Mouse (Mus musculus): ENCODE measurements around the gene Pcbd1. TPM values are rescaled to one million over a fixed set of nuclear protein-coding genes. Genes with fewer than 3 reads are reported as not detected.
A peak's percentile ranks its signal among the peaks of the same experiment; 100 is the strongest.

Pcbd1 gene
- polyA plus RNA-seq, 1 experiment from 2014 or later, result 165 TPM

GRCm38 (mm10) chr10:61064635-61065034, 24.5 kb upstream of the Pcbd1 start:
- Histone ChIP-seq H3K27ac (ENCODE audit: low read depth) (no peak overlapping the region), H3K9ac (ENCODE audit: low read length) (no peak overlapping the region), H3K4me3 (ENCODE audit: low read depth, low read length) (no peak overlapping the region), H3K4me2 (ENCODE audit: low read length) (0 out of 2 replicates have a peak overlapping the region, but pooled peaks have one; percentile 6), H3K4me1 (replicated peaks; ENCODE audit: control insufficient read depth, insufficient read depth, low read length) (peaks cover 21% of the 10 kb centered on the region), H3K27me3 (replicated peaks; ENCODE audit: control insufficient read depth, insufficient read depth, low read length) (no peaks in the 10 kb centered on the region), H3K36me3 (ENCODE audit: control insufficient read depth, insufficient read depth, low read length) (no peaks in the 10 kb centered on the region), H3K9me3 (ENCODE audit: control insufficient read depth, low read length) (no peaks in the 10 kb centered on the region)
- ATAC-seq (replicated peaks; ENCODE audit: low FRiP score, low TSS enrichment, low read depth) (no peak), DNase-seq (ENCODE audit: low spot score) (peak; percentile 58)
- 22% methylated on average over 8 of the region's 8 CpGs for WGBS

DNA sequence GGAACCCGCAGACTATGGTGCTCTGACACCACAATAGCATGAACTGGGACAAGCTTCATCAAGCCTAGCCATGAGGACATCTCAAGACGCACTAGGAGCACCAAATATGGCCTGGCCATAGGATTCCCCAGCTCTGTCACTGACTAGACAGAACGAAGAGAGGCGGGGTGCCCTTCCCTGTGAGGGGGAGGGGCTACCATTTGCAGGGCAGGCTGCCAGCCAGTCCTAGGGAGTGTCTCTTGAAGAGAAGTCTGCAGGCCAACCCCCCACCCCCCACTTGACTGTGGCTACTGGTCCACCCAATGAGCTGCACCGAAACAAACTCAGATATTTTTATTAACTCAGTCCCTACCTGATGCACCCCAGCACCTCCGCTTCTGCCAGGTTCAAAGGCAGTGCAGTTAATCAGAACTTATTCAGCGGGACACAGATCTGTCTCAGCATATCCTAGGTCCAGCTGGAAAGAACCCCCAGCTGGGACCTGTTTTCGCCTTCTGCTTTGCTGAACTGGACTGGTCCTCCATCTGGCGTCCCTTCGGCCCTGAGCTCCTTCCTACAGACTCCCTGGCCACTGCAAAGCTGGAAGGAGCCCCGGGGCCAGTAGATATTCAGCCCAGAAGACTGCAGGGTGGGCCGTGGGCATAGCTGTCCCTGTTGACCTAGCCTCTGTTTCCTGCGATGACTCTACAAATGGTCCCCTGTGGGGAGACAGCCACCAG, 23.7 kb upstream of the Pcbd1 start:
- Histone ChIP-seq H3K9ac (ENCODE audit: low read length) (no peak overlapping the region), H3K4me1 (replicated peaks; ENCODE audit: control insufficient read depth, insufficient read depth, low read length) (peaks cover 14% of the 10 kb centered on the region; the same call in 1 of the 2 replicates), H3K9me3 (ENCODE audit: control insufficient read depth, low read length) (no peaks in the 10 kb centered on the region), H3K27ac (ENCODE audit: low read depth) (no peak overlapping the region), H3K27me3 (replicated peaks; ENCODE audit: control insufficient read depth, insufficient read depth, low read length) (no peaks in the 10 kb centered on the region), H3K4me2 (ENCODE audit: low read length) (no peak overlapping the region), H3K36me3 (ENCODE audit: control insufficient read depth, insufficient read depth, low read length) (no peaks in the 10 kb centered on the region), H3K4me3 (ENCODE audit: low read depth, low read length) (no peak overlapping the region)
- WGBS, result 53% methylated on average over 13 of the region's 13 CpGs
- DNase-seq (ENCODE audit: low spot score) (peak; percentile 56), ATAC-seq (replicated peaks; ENCODE audit: low FRiP score, low TSS enrichment, low read depth) (no peak)

- Histone ChIP-seq H3K4me2 (ENCODE audit: low read length) (peak overlapping the region; percentile 13; the same call in 1 of the 2 replicates), H3K27ac (ENCODE audit: low read depth) (no peak overlapping the region), H3K9me3 (ENCODE audit: control insufficient read depth, low read length) (no peaks in the 10 kb centered on the region), H3K9ac (ENCODE audit: low read length) (no peak overlapping the region), H3K36me3 (ENCODE audit: control insufficient read depth, insufficient read depth, low read length) (no peaks in the 10 kb centered on the region), H3K4me3 (ENCODE audit: low read depth, low read length) (no peak overlapping the region), H3K4me1 (replicated peaks; ENCODE audit: control insufficient read depth, insufficient read depth, low read length) (peaks cover 14% of the 10 kb centered on the region; the same call in 1 of the 2 replicates), H3K27me3 (replicated peaks; ENCODE audit: control insufficient read depth, insufficient read depth, low read length) (no peaks in the 10 kb centered on the region)
- DNase-seq (ENCODE audit: low spot score) (peak; percentile 80), ATAC-seq (replicated peaks; ENCODE audit: low FRiP score, low TSS enrichment, low read depth) (peak; percentile 33; the same call in 1 of the 2 replicates)
- WGBS, result 7% methylated on average over 8 of the region's 8 CpGs
These were observed 20.5 kb upstream of the Pcbd1 start for GRCm38 (mm10) chr10:61068436-61069192.

- Histone ChIP-seq H3K27ac (ENCODE audit: low read depth) (no peak overlapping the region), H3K27me3 (replicated peaks; ENCODE audit: control insufficient read depth, insufficient read depth, low read length) (no peaks in the 10 kb centered on the region), H3K4me2 (ENCODE audit: low read length) (peak overlapping the region; percentile 13; the same call in 1 of the 2 replicates), H3K9ac (ENCODE audit: low read length) (no peak overlapping the region), H3K36me3 (ENCODE audit: control insufficient read depth, insufficient read depth, low read length) (no peaks in the 10 kb centered on the region), H3K9me3 (ENCODE audit: control insufficient read depth, low read length) (no peaks in the 10 kb centered on the region), H3K4me3 (ENCODE audit: low read depth, low read length) (no peak overlapping the region), H3K4me1 (replicated peaks; ENCODE audit: control insufficient read depth, insufficient read depth, low read length) (peaks cover 14% of the 10 kb centered on the region; the same call in 1 of the 2 replicates)
- DNase-seq (ENCODE audit: low spot score) (no peak), ATAC-seq (replicated peaks; ENCODE audit: low FRiP score, low TSS enrichment, low read depth) (no peak; the same call in 1 of the 2 replicates)
- 17% methylated on average over 13 of the region's 13 CpGs for WGBS
These were observed 19.9 kb upstream of the Pcbd1 start for GRCm38 (mm10) chr10:61069248-61069647.

- H3K36me3 ChIP-seq (ENCODE audit: control insufficient read depth, insufficient read depth, low read length), result no peaks in the 10 kb centered on the region
- no peaks in the 10 kb centered on the region for H3K9me3 ChIP-seq (ENCODE audit: control insufficient read depth, low read length)
- H3K27me3 ChIP-seq (replicated peaks; ENCODE audit: control insufficient read depth, insufficient read depth, low read length), result no peaks in the 10 kb centered on the region
- no peak overlapping the region for H3K4me3 ChIP-seq (ENCODE audit: low read depth, low read length)
- H3K4me1 ChIP-seq (replicated peaks; ENCODE audit: control insufficient read depth, insufficient read depth, low read length), result peaks cover 12% of the 10 kb centered on the region; the same call in 1 of the 2 replicates
- no peak for ATAC-seq (replicated peaks; ENCODE audit: low FRiP score, low TSS enrichment, low read depth)
- DNase-seq (ENCODE audit: low spot score), result peak; percentile 87
- 15% methylated on average over 16 of the region's 16 CpGs for WGBS
- no peak overlapping the region for H3K27ac ChIP-seq (ENCODE audit: low read depth)
- no peak overlapping the region for H3K9ac ChIP-seq (ENCODE audit: low read length)
- H3K4me2 ChIP-seq (ENCODE audit: low read length), result no peak overlapping the region; the same call in 1 of the 2 replicates
These were observed 16.8 kb upstream of the Pcbd1 start for GRCm38 (mm10) chr10:61072324-61072723.

- H3K36me3 ChIP-seq (ENCODE audit: control insufficient read depth, insufficient read depth, low read length), result no peaks in the 10 kb centered on the region
- 5% methylated on average over 1 of the region's 1 CpGs for WGBS
- no peak overlapping the region for H3K4me2 ChIP-seq (ENCODE audit: low read length)
- no peak for ATAC-seq (replicated peaks; ENCODE audit: low FRiP score, low TSS enrichment, low read depth)
- H3K4me1 ChIP-seq (replicated peaks; ENCODE audit: control insufficient read depth, insufficient read depth, low read length), result peaks cover 3% of the 10 kb centered on the region; the same call in 1 of the 2 replicates
- H3K27me3 ChIP-seq (replicated peaks; ENCODE audit: control insufficient read depth, insufficient read depth, low read length), result no peaks in the 10 kb centered on the region
- DNase-seq (ENCODE audit: low spot score), result no peak
- H3K4me3 ChIP-seq (ENCODE audit: low read depth, low read length), result no peak overlapping the region
- no peaks in the 10 kb centered on the region for H3K9me3 ChIP-seq (ENCODE audit: control insufficient read depth, low read length)
- no peak overlapping the region for H3K9ac ChIP-seq (ENCODE audit: low read length)
- H3K27ac ChIP-seq (ENCODE audit: low read depth), result no peak overlapping the region
These were observed 14.5 kb upstream of the Pcbd1 start for GRCm38 (mm10) chr10:61074643-61075042.

GRCm38 (mm10) chr10:61075607-61076006, 13.5 kb upstream of the Pcbd1 start:
- ATAC-seq (replicated peaks; ENCODE audit: low FRiP score, low TSS enrichment, low read depth), result no peak

GRCm38 (mm10) chr10:61080227-61080930, 8.8 kb upstream of the Pcbd1 start:
- Histone ChIP-seq H3K9me3 (ENCODE audit: control insufficient read depth, low read length) (no peaks in the 10 kb centered on the region), H3K27ac (ENCODE audit: low read depth) (no peak overlapping the region), H3K9ac (ENCODE audit: low read length) (no peak overlapping the region), H3K4me1 (replicated peaks; ENCODE audit: control insufficient read depth, insufficient read depth, low read length) (peaks cover 9% of the 10 kb centered on the region), H3K4me2 (ENCODE audit: low read length) (peak overlapping the region; percentile 31), H3K4me3 (ENCODE audit: low read depth, low read length) (no peak overlapping the region), H3K27me3 (replicated peaks; ENCODE audit: control insufficient read depth, insufficient read depth, low read length) (no peaks in the 10 kb centered on the region), H3K36me3 (ENCODE audit: control insufficient read depth, insufficient read depth, low read length) (no peaks in the 10 kb centered on the region)
- DNase-seq (ENCODE audit: low spot score) (peak; percentile 64), ATAC-seq (replicated peaks; ENCODE audit: low FRiP score, low TSS enrichment, low read depth) (peak; percentile 88)
- WGBS, result 45% methylated on average over 14 of the region's 14 CpGs

More at GRCm38 (mm10) chr10:61075607-61076006, 13.5 kb upstream of the Pcbd1 start:
- peaks cover 9% of the 10 kb centered on the region for H3K4me1 ChIP-seq (replicated peaks; ENCODE audit: control insufficient read depth, insufficient read depth, low read length)
- no peak overlapping the region for H3K4me3 ChIP-seq (ENCODE audit: low read depth, low read length)
- H3K36me3 ChIP-seq (ENCODE audit: control insufficient read depth, insufficient read depth, low read length), result no peaks in the 10 kb centered on the region
- no peaks in the 10 kb centered on the region for H3K9me3 ChIP-seq (ENCODE audit: control insufficient read depth, low read length)
- H3K9ac ChIP-seq (ENCODE audit: low read length), result no peak overlapping the region
- no peak overlapping the region for H3K4me2 ChIP-seq (ENCODE audit: low read length)
- no peak for DNase-seq (ENCODE audit: low spot score)
- 93% methylated on average over 3 of the region's 3 CpGs for WGBS
- no peaks in the 10 kb centered on the region for H3K27me3 ChIP-seq (replicated peaks; ENCODE audit: control insufficient read depth, insufficient read depth, low read length)
- H3K27ac ChIP-seq (ENCODE audit: low read depth), result no peak overlapping the region

All from intestine, embryonic 14.5 days (tissue).